Mouse (Mus musculus) CH12.LX (cell line): ENCODE results near the gene Thsd1. TPM values are rescaled to one million over a fixed set of nuclear protein-coding genes. Genes with fewer than 3 reads are reported as not detected.

ENCODE experiments used
- DNase-seq: peaks from one replicate; pipeline ENCODE4 v3.0.0-alpha.2; 2013; ENCODE audit errors: extremely low read depth
- H3K27ac ChIP-seq: 2 replicates; pipeline ENCODE4 v1.5.1; 2012; ENCODE audit warnings: low read depth, mild to moderate bottlenecking, control low read depth, moderate library complexity; ENCODE audit not compliant: insufficient read depth
- H3K27me3 ChIP-seq: replicated peaks from 2 replicates; pipeline ENCODE3; 2012; ENCODE audit warnings: inconsistent platforms
- H3K36me3 ChIP-seq, 2 experiments: replicated peaks in 1 of 2; 2 replicates each; pipeline versions ENCODE3 to v1.6.1; 2012; ENCODE audit warnings: inconsistent platforms in 1 of 2, low read length in 1 of 2, mild to moderate bottlenecking in 1 of 2, mixed read lengths in 1 of 2, moderate library complexity in 1 of 2; ENCODE audit not compliant: control insufficient read depth in 1 of 2, insufficient read depth in 1 of 2
- H3K4me1 ChIP-seq, 2 experiments: 2 replicates each; pipeline ENCODE4 v1.6.1; 2012; ENCODE audit warnings: inconsistent platforms in 1 of 2, moderate library complexity in 1 of 2; ENCODE audit not compliant: insufficient read depth in 2 of 2, control insufficient read depth in 1 of 2
- H3K4me2 ChIP-seq: 2 replicates; pipeline ENCODE4 v1.6.1; 2012; ENCODE audit warnings: low read depth, mild to moderate bottlenecking, control low read depth; ENCODE audit not compliant: poor library complexity, insufficient read depth, severe bottlenecking
- H3K4me3 ChIP-seq, 3 experiments: fragments of 150-350 bp in 1 of 3; sonication (generic) in 1 of 3; replicated peaks in 1 of 3; 2 replicates each; pipeline versions ENCODE3 to v1.5.1; 2011 to 2012; ENCODE audit warnings: low read depth in 2 of 3, low read length in 2 of 3, mild to moderate bottlenecking in 2 of 3, moderate library complexity in 2 of 3, control low read depth in 1 of 3, improper control_type of control experiment in 1 of 3, inconsistent platforms in 1 of 3, mixed read lengths in 1 of 3; ENCODE audit not compliant: poor library complexity in 1 of 3
- H3K79me2 ChIP-seq: replicated peaks from 2 replicates; pipeline ENCODE4 v1.6.1; 2012; ENCODE audit warnings: mild to moderate bottlenecking, moderate library complexity; ENCODE audit not compliant: control insufficient read depth, poor library complexity, insufficient read depth, severe bottlenecking; ENCODE audit errors: extremely low read depth
- H3K9ac ChIP-seq: 2 replicates; pipeline ENCODE4 v1.6.1; 2012; ENCODE audit warnings: low read depth, mild to moderate bottlenecking, control low read depth, moderate library complexity; ENCODE audit not compliant: insufficient read depth
- H3K9me3 ChIP-seq: replicated peaks from 2 replicates; pipeline ENCODE3; 2012; ENCODE audit warnings: low read length, inconsistent platforms, mixed read lengths
- BHLHE40 ChIP-seq: IDR thresholded peaks from 2 replicates; pipeline ENCODE4 v1.6.1; 2011; ENCODE audit warnings: mild to moderate bottlenecking, low read depth, low read length, improper control_type of control experiment
- CHD1 ChIP-seq: IDR thresholded peaks from 2 replicates; pipeline ENCODE4 v1.6.1; 2012; ENCODE audit warnings: low read depth, low read length, improper control_type of control experiment, inconsistent platforms
- CHD2 ChIP-seq: IDR thresholded peaks from 2 replicates; pipeline ENCODE4 v1.6.1; 2011; ENCODE audit warnings: low read length, improper control_type of control experiment
- CTCF ChIP-seq, 2 experiments: IDR thresholded peaks in 1 of 2; conservative IDR thresholded peaks in 1 of 2; 2 replicates each; pipeline ENCODE4 v1.5.1; 2011 to 2012; ENCODE audit warnings: low read depth in 2 of 2, low read length in 2 of 2, improper control_type of control experiment in 1 of 2, inconsistent platforms in 1 of 2, mild to moderate bottlenecking in 1 of 2, moderate library complexity in 1 of 2
- ELF1 ChIP-seq: IDR thresholded peaks from 2 replicates; pipeline ENCODE4 v1.6.1; 2014; ENCODE audit warnings: low read depth, mild to moderate bottlenecking, inconsistent platforms, low read length, improper control_type of control experiment
- EP300 ChIP-seq: IDR thresholded peaks from 2 replicates; pipeline ENCODE4 v1.6.1; 2011; ENCODE audit warnings: low read length, improper control_type of control experiment
- HCFC1 ChIP-seq: IDR thresholded peaks from 2 replicates; pipeline ENCODE4 v1.6.1; 2012; ENCODE audit warnings: low read depth, mild to moderate bottlenecking, inconsistent platforms, low read length, improper control_type of control experiment
- IRF4 ChIP-seq: IDR thresholded peaks from 2 replicates; pipeline ENCODE4 v1.6.1; 2014; ENCODE audit warnings: low read depth, mild to moderate bottlenecking, inconsistent platforms, low read length, improper control_type of control experiment
- JUN ChIP-seq: IDR thresholded peaks from 2 replicates; pipeline ENCODE4 v1.6.1; 2011; ENCODE audit warnings: low read depth, mild to moderate bottlenecking, low read length, improper control_type of control experiment, moderate library complexity; ENCODE audit not compliant: insufficient read depth
- KAT2A ChIP-seq: IDR thresholded peaks from 2 replicates; pipeline ENCODE4 v1.6.1; 2012; ENCODE audit warnings: low read length, improper control_type of control experiment, inconsistent platforms; ENCODE audit not compliant: insufficient replicate concordance
- MAX ChIP-seq: IDR thresholded peaks from 2 replicates; pipeline ENCODE4 v1.6.1; 2011; ENCODE audit warnings: low read length, improper control_type of control experiment
- MEF2A ChIP-seq: IDR thresholded peaks from 2 replicates; pipeline ENCODE4 v1.6.1; 2014; ENCODE audit warnings: low read depth, mild to moderate bottlenecking, inconsistent platforms, low read length, improper control_type of control experiment, borderline replicate concordance
- MXI1 ChIP-seq: IDR thresholded peaks from 2 replicates; pipeline ENCODE4 v1.6.1; 2011; ENCODE audit warnings: mild to moderate bottlenecking, low read depth, low read length, improper control_type of control experiment
- MYC ChIP-seq: IDR thresholded peaks from 2 replicates; pipeline ENCODE4 v1.6.1; 2011; ENCODE audit warnings: low read depth, mild to moderate bottlenecking, improper control_type of control experiment, low read length
- NELFE ChIP-seq: IDR thresholded peaks from 2 replicates; pipeline ENCODE4 v1.6.1; 2011; ENCODE audit warnings: low read depth, low read length, improper control_type of control experiment
- NRF1 ChIP-seq: IDR thresholded peaks from 2 replicates; pipeline ENCODE4 v1.6.1; 2014; ENCODE audit warnings: low read depth, mild to moderate bottlenecking, inconsistent platforms, low read length, improper control_type of control experiment, moderate library complexity
- POLR2A ChIP-seq: IDR thresholded peaks from 2 replicates; pipeline ENCODE4 v1.6.1; 2011; ENCODE audit warnings: low read depth, mild to moderate bottlenecking, improper control_type of control experiment, low read length
- SIN3A ChIP-seq: IDR thresholded peaks from 2 replicates; pipeline ENCODE4 v1.6.1; 2012; ENCODE audit warnings: low read length, improper control_type of control experiment, inconsistent platforms
- SMC3 ChIP-seq: IDR thresholded peaks from 2 replicates; pipeline ENCODE4 v1.6.1; 2011; ENCODE audit warnings: low read depth, low read length, improper control_type of control experiment
- TBP ChIP-seq: conservative IDR thresholded peaks from 2 replicates; pipeline ENCODE4 v1.6.1; 2011; ENCODE audit warnings: low read depth, low read length, improper control_type of control experiment
- ZC3H11A ChIP-seq: IDR thresholded peaks from 2 replicates; pipeline ENCODE4 v1.6.1; 2012; ENCODE audit warnings: low read depth, mild to moderate bottlenecking, inconsistent platforms, low read length, improper control_type of control experiment
- ZKSCAN1 ChIP-seq: IDR thresholded peaks from 2 replicates; pipeline ENCODE4 v1.6.1; 2012; ENCODE audit warnings: low read depth, inconsistent platforms, low read length, improper control_type of control experiment, borderline replicate concordance
- ZMIZ1 ChIP-seq: IDR thresholded peaks from 2 replicates; pipeline ENCODE4 v1.6.1; 2012; ENCODE audit warnings: low read depth, mild to moderate bottlenecking, inconsistent platforms, low read length, improper control_type of control experiment
- dilution Hi-C: fragments of 300-500 bp; cut with MboI; formaldehyde crosslinking; loops from 2 replicates; pipeline ENCODE4 v1.14.3; 2020; ENCODE audit warnings: low sequenced_read_pairs; ENCODE audit not compliant: extremely low pct_unique_long_range_greater_than_20kb, extremely low pct_ligation_motif_present
- in situ Hi-C: fragments of 300-500 bp; cut with MboI; formaldehyde crosslinking; loops from 3 replicates; pipeline ENCODE4 v1.14.3; 2019; ENCODE audit warnings: low sequenced_read_pairs, low pct_ligation_motif_present, low pct_unique_long_range_greater_than_20kb, mixed read lengths
- polyA plus RNA-seq: library from polyadenylated mRNA; unstranded; fragments of >175 nt; gene quantifications from 2 replicates; pipeline ENCODE4 v1.2.1, GENCODE M21; 2012; ENCODE audit warnings: low read depth; ENCODE audit not compliant: insufficient read length
- total RNA-seq, 2 experiments: library from RNA; depleted of rRNA; stranded (reverse); fragments of 300-350 nt in 1 of 2; fragments of >200 nt in 1 of 2; gene quantifications; 2 replicates each; pipeline ENCODE4 v1.2.3; 2012 to 2014

The Thsd1 gene
- total and polyA plus RNA-seq, 3 experiments: 0.12 to 0.83 (median 0.30) TPM

- DNase-seq: no peak
- Histone ChIP-seq H3K9ac (no peak overlapping the region), H3K79me2 (no peaks in the 10 kb centered on the region), H3K4me3 (no peak overlapping the region), H3K4me2 (no peak overlapping the region), H3K27ac (no peak overlapping the region), H3K9me3 (no peaks in the 10 kb centered on the region), H3K4me1 (peaks cover 2 to 14% of the 10 kb centered on the region in 2 experiments; a peak in 3 of 4 replicates), H3K27me3 (no peaks in the 10 kb centered on the region), H3K36me3 (no peaks in the 10 kb centered on the region)
- TF ChIP-seq MAX (no peak), BHLHE40 (no peak), MEF2A (no peak), CTCF (conservative IDR thresholded peaks at IDR 0.05 in 1 of 2, IDR thresholded peaks at IDR 0.05 in 1 of 2; ENCODE audit: low read depth in 2 of 2, low read length in 2 of 2) (no peak), SIN3A (no peak), NRF1 (no peak), MYC (no peak)
- in situ Hi-C loops: no loop called here
- dilution Hi-C loops: no loop called here
These were observed 47.5 kb downstream of the Thsd1 start for GRCm38 (mm10) chr8:22274641-22275040.

GRCm38 (mm10) chr8:22282999-22283491 is 55.9 kb downstream of the Thsd1 start, which contains the start of gene Tpte:
Gene Tpte, plus strand, starts transcription at chr8:22283441.
- no peaks in the 10 kb centered on the region for H3K27me3 ChIP-seq
- peaks cover 2% of the 10 kb centered on the region for H3K9me3 ChIP-seq
- TF ChIP-seq MXI1 (no peak), CHD2 (no peak), KAT2A (no peak), CTCF (conservative IDR thresholded peaks at IDR 0.05 in 1 of 2, IDR thresholded peaks at IDR 0.05 in 1 of 2; ENCODE audit: low read depth in 2 of 2, low read length in 2 of 2) (no peak), TBP (no peak), ZMIZ1 (no peak), EP300 (no peak), ELF1 (no peak)
- no peak within 1 kb of the TSS for H3K9ac ChIP-seq
- no peak within 1 kb of the TSS for H3K4me3 ChIP-seq
- in situ Hi-C loops (no loop called here), dilution Hi-C loops (no loop called here)
- no peaks in the 10 kb centered on the region for H3K36me3 ChIP-seq
- no peak within 1 kb of the TSS for H3K27ac ChIP-seq
- no peaks in the 10 kb centered on the region for H3K4me1 ChIP-seq
- H3K79me2 ChIP-seq: no peaks in the 10 kb centered on the region
- DNase-seq: no peak
- H3K4me2 ChIP-seq: no peak within 1 kb of the TSS

GRCm38 (mm10) chr8:22302326-22302725 is 75.2 kb downstream of the Thsd1 start:
- no peak overlapping the region for H3K4me3 ChIP-seq
- dilution Hi-C loops (no loop called here), in situ Hi-C loops (no loop called here)
- H3K27me3 ChIP-seq: no peaks in the 10 kb centered on the region
- TF ChIP-seq JUN (no peak), HCFC1 (no peak), MEF2A (no peak), CTCF (conservative IDR thresholded peaks at IDR 0.05 in 1 of 2, IDR thresholded peaks at IDR 0.05 in 1 of 2; ENCODE audit: low read depth in 2 of 2, low read length in 2 of 2) (no peak), IRF4 (no peak), ZC3H11A (no peak), NRF1 (no peak), ZKSCAN1 (no peak), NELFE (no peak), POLR2A (no peak), BHLHE40 (no peak), MAX (no peak), SMC3 (no peak), CHD1 (no peak), EP300 (no peak)
- H3K27ac ChIP-seq: no peak overlapping the region
- H3K4me1 ChIP-seq: peaks cover 0 to 3% of the 10 kb centered on the region in 2 experiments; a peak in 1 of 4 replicates
- H3K9ac ChIP-seq: no peak overlapping the region
- H3K79me2 ChIP-seq: no peaks in the 10 kb centered on the region
- no peak overlapping the region for H3K4me2 ChIP-seq
- no peak for DNase-seq
- H3K36me3 ChIP-seq: no peaks in the 10 kb centered on the region
- H3K9me3 ChIP-seq: no peaks in the 10 kb centered on the region
